Mouse (Mus musculus): Measurements from ENCODE around the gene Snx9.

DNA sequence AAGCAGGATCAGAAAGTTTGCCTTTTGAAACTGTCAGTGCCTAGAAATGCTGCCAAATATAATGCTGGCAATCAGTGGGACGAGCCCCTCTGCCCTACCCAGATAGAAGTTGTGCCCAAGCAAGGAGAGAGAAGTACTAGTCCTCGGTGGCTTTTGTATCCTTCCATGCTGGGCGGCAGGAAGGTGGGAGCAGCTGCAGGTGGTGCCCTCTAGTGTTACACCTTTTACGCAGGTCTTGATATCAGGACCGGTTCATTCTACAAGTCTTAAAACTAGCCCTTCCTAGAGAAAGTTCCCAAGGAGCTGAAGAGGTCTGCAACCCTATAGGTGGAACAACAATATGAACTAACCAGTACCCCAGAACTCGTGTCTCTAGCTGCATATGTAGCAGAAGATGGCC, 139.7 kb downstream of the Snx9 start:
- TF ChIP-seq ZC3H11A (IDR thresholded peaks at IDR 0.05; ENCODE audit: low read depth, low read length) (peak; percentile 22; the same call in 1 of the 2 replicates), CTCF (IDR thresholded peaks at IDR 0.05 in 2 of 3, conservative IDR thresholded peaks at IDR 0.05 in 1 of 3; ENCODE audit: control insufficient read depth in 1 of 3, insufficient read depth in 1 of 3, low read depth in 2 of 3, low read length in 3 of 3, poor library complexity in 1 of 3, severe bottlenecking in 1 of 3) (peak; percentile 17 to 62 (median 48); a peak in 5 of 6 replicates), GABPA (IDR thresholded peaks at IDR 0.05; ENCODE audit: low read depth, low read length) (no peak), HCFC1 (IDR thresholded peaks at IDR 0.05; ENCODE audit: low read depth, low read length) (no peak), RCOR1 (IDR thresholded peaks at IDR 0.05; ENCODE audit: low read depth, low read length) (no peak), POLR2AphosphoS2 (IDR thresholded peaks at IDR 0.05; ENCODE audit: low read length) (no peak), SIN3A (IDR thresholded peaks at IDR 0.05; ENCODE audit: low read length) (no peak), SMC3 (IDR thresholded peaks at IDR 0.05; ENCODE audit: low read depth, low read length) (peak; percentile 34)
